Mouse (Mus musculus): ENCODE results near the gene Plekhm3.
A peak's percentile ranks its signal among the peaks of the same experiment; 100 is the strongest.
"Not testable (repeated sequence)": the region's sequence is repeated elsewhere in the genome, so short reads cannot be mapped to it uniquely, and the experiment has no call there.

Plekhm3 gene

GRCm38 (mm10) chr1:64956479-64956961 lies at the start of gene Plekhm3:
Gene Plekhm3, minus strand, starts transcription at chr1:64956824.
- DNase-seq = peak; percentile 36 to 39

GRCm38 (mm10) chr1:65005575-65005974 lies 49.0 kb upstream of the Plekhm3 start:
- DNase-seq = no peak

DNA sequence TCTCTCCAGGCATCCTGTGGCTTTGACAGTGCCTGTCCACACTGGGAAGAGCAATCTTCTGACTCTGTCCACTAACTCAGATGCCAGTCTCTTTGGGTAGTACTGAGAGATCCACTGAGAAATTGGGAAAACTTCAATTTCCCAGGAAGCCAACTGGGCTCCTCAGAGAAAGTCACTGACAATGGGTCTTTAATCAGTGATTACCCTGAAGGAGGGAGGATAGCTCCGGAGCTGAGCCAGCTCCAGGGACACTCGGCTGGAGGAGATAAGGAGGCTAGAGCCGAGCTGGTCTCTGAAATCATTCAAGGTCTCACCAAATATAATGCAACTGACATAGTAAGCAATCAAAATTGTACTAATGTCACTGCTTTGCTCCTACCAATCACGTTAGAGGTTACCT lies 47.9 kb upstream of the Plekhm3 start:
- no peak for DNase-seq

DNA sequence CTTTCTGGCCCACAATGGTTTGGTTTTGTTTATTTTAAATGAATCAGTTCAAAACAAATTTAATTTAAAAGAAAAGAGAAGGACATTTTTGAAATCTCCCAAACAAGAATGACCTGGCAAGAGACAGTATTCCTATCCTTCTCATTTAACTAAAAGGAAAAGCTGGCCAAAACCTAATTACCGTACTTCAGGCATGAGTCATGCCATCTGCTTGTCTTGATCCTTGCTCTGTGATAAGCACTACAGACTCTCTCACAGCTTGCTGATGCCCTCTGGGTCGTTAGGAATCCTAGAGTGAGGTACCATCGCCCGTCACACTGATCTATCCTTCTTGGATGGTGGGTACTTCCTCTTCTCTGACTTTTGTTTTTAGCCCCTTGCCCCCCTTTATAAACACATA lies 36.6 kb upstream of the Plekhm3 start:
- no peak for DNase-seq

GRCm38 (mm10) chr1:64988176-64988575 lies 31.6 kb upstream of the Plekhm3 start:
- DNase-seq = no peak

DNA sequence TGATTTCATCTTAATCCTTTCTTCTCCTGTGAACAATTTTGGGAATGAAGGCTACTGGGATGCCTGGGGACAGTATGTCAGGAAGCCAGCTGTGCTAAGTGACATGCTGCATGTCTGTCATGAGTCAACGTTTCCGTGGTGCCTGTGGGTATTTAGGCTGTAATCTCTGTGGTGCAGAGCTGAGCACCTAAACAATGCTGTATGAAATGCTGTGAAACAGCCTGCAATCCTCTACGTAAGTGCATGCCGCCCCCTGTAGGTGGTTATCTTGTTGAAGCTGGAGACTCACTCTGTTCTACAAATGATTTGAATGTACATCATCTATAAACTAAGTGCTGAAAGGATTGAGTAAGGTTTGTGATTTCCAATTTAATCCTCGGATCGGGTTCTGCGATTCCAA lies 29.5 kb upstream of the Plekhm3 start:
- peak; percentile 7 to 10 for DNase-seq

DNA sequence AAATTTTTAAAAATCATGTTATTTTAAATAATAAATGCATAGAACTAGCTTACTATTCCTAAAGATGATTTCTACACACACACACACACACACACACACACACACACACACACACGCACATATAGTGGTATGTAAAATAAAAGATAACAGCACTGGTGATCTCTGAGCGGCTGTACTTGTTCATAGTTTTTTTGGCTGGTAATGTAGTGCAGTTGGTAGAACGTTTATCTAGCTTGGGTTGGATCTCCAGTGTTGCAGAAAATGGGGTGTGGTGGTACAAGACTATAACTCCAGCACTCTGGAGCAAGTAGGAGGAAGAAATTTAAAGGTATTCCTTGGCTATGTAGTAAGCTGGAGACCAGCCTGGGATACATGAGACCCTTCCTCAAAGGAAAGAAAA lies 26.6 kb upstream of the Plekhm3 start:
- DNase-seq = no peak

- DNase-seq = no peak
Measured at GRCm38 (mm10) chr1:64978321-64978799, 21.7 kb upstream of the Plekhm3 start.

- no peak for DNase-seq
Measured at GRCm38 (mm10) chr1:64975346-64975745, 18.7 kb upstream of the Plekhm3 start.

DNA sequence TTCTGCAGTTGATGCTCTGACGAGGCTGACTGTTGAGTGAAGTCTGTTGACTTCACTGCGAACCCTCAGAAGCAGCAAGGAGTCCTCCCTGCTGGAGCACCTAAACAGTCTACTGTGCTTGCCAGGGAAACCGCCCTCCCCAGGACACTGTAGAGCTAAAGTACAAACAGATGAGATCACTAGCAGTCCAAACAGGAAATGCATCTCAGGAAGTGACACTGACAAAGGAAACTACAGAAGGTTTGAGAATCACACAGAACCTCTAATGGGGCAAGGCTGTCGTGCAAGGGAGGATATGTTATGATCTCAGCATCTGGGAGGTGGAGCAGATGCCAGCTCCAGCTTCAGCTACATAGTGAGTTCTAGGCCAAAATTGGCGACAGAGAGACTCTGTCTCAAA lies 14.1 kb upstream of the Plekhm3 start:
- DNase-seq = no peak

GRCm38 (mm10) chr1:64957021-64957489 lies 431 bp upstream of the Plekhm3 start:
- no peak for DNase-seq

- DNase-seq = not testable (repeated sequence)
Measured at GRCm38 (mm10) chr1:64954786-64955185, 1.8 kb downstream of the Plekhm3 start.

DNA sequence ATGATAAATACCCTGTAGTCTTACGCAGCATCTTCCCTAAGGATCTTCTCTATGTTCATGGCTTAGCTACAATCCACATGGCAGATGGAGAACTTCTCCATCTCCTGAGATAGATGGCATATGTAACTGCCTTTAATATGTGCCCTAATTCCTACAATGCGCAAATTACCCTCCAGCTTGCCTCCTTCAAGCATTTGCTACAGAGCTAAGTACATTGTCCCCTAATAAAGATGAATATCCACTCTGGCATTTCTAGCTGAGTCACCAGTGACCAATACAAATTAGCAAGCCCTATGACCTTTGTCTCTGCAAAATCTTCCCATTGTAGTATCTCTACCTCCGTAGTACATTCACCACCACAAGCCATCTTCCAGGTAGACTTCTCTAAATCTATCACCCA lies 6.4 kb downstream of the Plekhm3 start:
- DNase-seq = no peak

- peak in 1 of 2 experiments; percentile 22 for DNase-seq
Measured at GRCm38 (mm10) chr1:64949377-64949776, 7.2 kb downstream of the Plekhm3 start.

- DNase-seq = no peak
Measured at GRCm38 (mm10) chr1:64946106-64946505, 10.5 kb downstream of the Plekhm3 start.

- DNase-seq = no peak
Measured at GRCm38 (mm10) chr1:64945214-64945785, 11.3 kb downstream of the Plekhm3 start.

GRCm38 (mm10) chr1:64944746-64945145 lies 11.9 kb downstream of the Plekhm3 start:
- no peak for DNase-seq

DNA sequence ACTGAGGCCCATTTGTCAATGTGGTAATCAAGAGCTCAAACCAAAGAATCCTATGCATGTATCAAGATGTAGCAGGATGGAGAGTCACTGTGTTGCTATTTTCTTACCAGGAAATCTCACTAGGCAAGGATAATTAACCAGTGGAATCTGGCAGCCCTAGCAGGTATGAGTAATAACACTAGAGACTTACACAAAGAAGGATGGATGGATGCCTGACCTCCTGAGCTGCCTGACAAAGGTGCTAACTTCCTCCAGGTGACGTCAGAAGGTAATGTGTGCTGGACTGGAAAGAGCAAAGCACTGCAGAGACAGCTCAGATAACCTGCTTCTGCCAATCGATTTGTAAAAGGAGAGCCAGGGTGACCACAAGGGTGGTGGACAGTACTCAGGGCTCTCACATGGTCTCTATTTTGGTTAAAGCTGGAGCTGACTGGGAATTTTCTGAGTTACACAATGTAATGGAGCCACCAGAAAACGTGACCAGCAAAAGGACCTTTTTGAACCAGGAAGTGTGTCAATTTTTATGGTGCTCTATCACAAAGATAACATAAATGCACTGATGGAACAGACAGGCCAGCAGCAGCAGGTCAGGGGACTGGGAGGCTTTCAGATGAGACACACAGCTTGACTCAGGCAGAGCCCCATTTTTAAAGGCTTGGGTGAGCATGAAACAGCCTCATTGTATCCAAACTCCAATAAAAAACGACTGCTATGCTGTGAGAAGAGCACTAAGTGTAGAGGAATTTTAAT lies 14.4 kb downstream of the Plekhm3 start:
- DNase-seq = no peak

GRCm38 (mm10) chr1:64938907-64939306 lies 17.7 kb downstream of the Plekhm3 start:
- DNase-seq = no peak

GRCm38 (mm10) chr1:64937692-64938091 lies 18.9 kb downstream of the Plekhm3 start:
- no peak for DNase-seq

DNA sequence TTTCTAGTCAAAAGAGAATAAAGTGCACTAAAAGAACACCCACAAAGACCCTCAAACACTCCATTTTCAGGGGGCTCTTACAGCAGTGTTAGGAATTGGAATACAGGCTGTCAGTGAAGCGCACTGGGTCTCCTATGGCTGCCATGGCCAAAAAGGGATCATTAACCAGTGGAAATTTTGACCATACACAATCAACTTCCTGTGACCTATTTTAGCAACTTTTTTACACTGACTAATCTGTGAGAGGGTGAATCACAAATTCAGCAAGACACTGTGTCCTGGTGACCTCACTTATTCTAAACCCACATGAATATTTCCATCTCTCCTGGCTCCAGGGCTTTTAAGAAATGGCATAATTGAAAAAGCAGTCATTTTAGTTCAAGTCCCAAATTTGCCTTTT lies 23.7 kb downstream of the Plekhm3 start:
- no peak for DNase-seq

DNA sequence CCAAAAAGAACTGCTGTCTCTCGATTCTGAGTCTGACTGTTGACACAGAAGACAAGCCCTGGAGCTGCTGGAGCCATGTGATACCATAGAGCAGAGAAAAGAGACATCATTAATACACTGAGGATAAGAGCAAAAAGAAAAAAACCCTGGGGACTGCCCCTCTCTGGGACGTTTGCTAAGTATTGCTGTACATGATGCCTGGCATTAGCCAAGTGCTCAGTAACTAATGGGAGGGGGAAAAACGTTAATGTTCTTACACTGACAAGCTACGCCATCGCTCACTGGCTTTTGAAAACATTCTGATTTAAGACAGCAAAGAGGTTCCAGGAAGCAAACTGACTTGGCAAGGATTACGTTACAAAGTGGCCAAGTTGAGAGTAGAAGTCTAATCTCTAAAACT lies 26.5 kb downstream of the Plekhm3 start:
- DNase-seq = no peak

DNA sequence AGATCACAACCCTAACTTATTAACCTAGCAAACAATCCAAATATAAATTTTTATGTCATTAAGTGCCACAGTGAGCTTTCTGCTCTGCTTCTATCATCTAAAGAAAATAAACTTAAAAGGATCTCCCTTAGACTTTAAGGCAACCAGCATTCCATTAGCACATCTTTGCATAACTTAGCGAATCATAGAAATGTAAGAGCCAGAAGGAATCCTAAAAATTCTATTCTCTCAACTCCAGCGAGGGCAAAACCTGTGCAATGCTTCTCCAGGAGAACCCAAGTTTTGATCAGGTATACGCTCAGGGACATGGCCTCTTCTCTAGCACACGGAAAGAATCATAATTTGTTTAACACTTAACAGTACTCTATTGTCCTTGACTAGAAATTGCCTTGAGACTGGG lies 27.0 kb downstream of the Plekhm3 start:
- no peak for DNase-seq

- no peak for DNase-seq
Measured at GRCm38 (mm10) chr1:64928542-64928941, 28.1 kb downstream of the Plekhm3 start.
